Mouse (Mus musculus) cerebral cortex, adult 2 months (tissue): ENCODE measurements around the gene St6galnac3.

Experiments used
- WGBS: fragments of 180-500 bp; shearing (Covaris S2); methylation state at CpG from one replicate; pipeline ENCODE4 v1.1.7; 2018; 5-methylcytosine and 5-hydroxymethylcytosine counted together

The St6galnac3 gene

DNA sequence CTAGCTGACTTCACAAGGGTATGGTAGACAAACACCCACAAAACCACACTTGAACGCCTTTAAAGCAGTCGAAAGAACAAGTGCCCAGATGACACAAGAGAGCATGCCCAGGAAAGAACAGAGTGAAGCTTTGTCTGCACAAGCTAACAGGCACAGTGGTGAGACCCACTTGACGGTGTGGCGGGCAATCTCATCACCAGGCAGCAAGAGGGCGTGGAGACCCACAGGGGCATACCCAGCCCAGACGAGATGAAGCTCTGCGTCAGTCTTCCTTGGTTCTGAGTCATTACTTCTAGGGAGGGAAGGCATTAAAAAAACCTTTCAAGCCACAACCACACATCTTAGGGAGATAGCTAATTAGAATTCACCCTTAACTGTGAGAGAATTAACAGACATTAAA lies 79.2 kb downstream of the St6galnac3 start:
- WGBS = 70% methylated on average over 7 of the region's 7 CpGs

DNA sequence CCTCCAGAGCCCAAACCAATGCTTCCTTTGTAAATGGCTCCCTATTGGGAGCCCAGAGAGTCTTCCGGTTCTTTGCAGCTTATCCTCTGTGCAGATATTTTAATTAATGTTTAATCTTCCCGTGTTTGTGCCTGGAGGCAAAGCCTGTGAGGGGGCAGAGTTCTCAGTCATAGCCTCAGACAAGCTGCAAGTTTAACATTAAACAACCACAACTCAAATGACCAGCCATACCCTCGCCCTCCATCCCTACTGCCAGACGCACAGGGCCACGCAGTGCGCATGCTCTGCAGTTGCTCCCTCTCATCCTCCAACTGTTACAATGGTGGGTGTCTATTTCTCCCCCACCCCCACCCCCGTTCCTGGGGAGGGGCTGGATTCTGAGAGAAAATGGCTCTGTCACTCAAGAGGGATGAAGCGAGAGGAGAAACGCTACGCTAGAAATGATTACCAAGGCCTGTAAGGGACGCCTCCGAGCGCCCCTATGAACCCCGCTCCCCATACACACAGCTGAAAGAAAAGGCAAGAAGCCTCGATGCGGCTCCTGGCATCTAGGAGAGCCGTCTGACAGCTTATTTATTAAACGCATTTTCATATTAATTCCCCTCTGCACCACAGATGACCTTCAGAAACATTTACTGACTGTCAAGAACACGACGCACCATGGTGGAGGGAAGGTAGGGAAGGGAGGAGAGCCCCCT lies 81.0 kb downstream of the St6galnac3 start:
- WGBS = 87% methylated on average over 20 of the region's 20 CpGs

DNA sequence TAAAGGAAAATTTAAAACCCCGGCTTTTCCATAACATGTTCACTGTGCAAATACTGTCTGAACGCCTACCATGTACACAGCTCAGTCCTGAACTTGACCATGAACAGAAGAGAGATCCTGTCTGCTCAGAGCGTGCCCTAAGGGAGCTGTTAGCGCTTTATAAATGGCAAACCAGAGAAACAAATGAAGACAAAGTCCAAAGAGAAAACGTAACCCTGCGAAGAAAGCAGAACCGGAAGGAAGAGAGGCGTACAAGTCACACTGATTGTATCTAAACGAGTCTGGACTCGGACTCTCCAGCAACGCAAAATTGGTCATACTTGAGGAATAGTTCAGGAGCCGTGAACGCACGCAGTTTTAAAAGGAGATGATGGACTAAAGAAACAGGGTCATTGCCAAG lies 82.1 kb downstream of the St6galnac3 start:
- WGBS = 96% methylated on average over 14 of the region's 14 CpGs

DNA sequence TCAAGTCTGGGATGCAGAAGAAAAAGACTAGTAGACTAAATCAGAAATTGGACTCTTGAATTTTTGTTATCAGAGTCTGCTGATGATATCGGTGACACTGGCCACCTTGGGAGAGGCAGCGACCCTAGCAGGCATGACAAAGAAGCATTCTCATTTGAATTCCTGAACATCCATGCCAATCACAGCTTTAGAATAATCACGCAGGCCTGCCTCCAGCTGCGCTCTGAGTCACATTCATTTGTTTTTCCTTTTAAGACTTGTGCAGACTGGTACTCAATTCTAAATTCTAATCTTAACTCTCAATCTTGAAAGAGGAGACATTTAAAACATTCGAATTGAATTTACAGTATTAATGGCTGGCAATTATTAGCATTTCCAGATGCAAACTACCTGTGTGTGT lies 83.2 kb downstream of the St6galnac3 start:
- WGBS = 66% methylated on average over 5 of the region's 5 CpGs

DNA sequence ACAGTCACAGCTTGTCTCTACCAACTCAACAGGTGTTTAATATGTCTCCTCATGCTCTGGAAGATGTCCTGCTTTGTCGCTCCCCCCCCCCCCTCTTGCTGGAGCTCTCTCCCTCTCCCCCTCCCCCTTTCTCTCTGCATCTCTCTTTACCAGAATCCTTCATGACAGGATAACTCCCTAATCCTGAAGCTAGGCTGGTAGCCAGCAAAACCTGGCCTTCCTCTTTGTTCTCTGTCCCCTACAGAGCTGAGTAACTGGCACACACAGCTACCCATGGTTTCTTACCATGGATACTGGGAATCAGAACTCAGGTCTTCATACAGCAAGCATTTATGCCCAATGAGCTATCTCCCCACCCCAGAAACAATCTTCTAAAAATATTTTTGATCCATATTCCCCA lies 87.6 kb downstream of the St6galnac3 start:
- 75% methylated on average over 1 of the region's 1 CpGs for WGBS

DNA sequence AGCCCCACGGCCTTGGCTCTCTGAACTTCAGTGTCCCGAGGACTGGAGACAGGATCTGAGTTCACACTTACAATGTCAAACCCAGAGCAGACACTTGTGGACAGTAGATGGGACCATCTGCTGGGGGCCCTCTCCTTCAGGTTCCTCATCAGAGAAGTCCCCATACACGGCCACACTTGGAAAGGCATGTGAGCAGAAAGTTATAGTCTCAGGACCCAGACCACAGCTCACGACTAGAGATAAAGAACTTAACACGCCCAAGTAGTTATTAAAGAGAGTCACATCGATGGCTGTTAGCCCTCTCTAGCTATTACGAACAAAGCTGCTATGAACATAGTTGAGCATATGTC lies 88.2 kb downstream of the St6galnac3 start:
- WGBS = 80% methylated on average over 7 of the region's 7 CpGs

DNA sequence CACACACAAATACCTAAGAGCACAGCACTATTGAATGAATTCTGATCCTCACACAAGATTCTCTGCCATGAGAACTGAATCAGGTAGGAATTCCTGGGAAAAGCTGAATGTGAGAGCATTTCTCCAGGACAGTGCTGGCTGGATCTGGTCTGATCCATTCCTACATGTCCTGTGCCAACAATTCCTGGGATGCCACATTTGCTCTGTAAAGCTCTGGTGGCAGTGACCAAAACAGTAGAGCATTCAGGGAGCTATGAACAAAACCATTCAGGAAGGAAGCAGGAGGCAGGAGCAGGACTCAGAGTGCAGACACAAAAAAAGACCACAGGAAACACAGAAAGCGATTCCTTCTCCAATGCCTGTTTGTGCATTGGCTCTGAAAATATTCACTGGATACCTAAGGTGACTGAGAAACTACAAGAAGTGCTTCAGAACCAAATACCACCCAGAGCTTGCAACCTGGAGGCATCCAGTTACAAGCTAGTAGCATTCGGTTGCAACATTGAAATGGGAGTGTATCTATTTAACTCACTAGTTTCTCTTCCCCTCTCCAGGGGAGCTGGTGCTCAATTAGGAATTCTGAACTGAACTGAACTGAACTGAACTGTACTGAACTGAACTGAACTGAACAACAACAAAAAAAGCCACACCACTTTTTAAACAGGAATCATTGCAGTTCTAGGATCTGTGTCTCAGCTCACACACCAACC lies 88.7 kb downstream of the St6galnac3 start:
- WGBS = 61% methylated on average over 2 of the region's 2 CpGs

DNA sequence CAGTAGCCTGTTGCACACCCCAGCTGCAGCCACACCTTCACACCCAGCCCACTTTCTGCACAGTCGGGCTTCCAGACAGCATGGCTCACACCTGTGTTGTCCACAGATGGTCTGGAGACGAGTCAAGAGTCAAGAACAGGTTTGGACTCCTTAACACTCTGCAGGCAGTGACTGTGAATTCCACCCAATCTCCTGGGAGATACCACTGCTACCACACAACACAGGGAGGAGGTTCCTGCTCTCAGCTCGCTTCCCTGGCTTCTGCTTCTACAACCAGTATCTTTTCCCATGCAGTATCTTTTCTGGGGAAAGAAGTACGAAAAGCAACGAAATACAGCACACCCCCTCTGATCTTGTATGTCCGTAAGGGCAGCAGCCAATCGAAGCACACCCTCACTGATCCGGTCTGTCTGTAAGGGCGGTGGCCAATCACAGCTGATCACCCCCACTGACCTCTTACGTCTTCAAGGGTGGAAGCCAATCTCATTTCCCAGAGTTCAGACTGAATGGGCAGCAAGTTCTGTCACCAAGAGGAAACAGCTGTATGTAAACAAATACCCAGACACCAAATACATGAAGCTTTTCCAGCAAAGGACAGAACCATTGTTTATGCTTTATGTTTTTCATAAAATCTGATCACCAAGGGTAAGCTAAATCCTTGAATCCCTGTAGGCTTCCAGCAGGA lies 92.8 kb downstream of the St6galnac3 start:
- 64% methylated on average over 10 of the region's 10 CpGs for WGBS

DNA sequence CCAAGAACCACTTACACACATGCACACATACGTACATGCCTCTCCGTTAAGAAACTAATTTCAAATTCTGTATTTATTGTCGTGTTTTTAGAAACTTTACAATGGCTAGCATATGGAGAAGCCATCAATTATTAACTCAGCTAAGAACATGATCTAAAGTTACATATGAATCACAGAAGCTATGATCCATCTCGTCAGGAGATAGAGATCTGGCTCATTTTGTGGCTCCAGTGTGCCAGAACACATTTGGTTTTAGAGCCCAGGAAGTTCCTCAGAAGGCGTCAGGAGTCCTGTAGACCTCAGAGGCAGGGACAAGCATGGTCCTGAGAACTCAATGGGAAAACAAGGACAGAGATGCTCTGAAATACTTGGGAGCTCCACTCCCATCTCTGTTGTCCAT lies 98.7 kb downstream of the St6galnac3 start:
- 86% methylated on average over 5 of the region's 5 CpGs for WGBS

DNA sequence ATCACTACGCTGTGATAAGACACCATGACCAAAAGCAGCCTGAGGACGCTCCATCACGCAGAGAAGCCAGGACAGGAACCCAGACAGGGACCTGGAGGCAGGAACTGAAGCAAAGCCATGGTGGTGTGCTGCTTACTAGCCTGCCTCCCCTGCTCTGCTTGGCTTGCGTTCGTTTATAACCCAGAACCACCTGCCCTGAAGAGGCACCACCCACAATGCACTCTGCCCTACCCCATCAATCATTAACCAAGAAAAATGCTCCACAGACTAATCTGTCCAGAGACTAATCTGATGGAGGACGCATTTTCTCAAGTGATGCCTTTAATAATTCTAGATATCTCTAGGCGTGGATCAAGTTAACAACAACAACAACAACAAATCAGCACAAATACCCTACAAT lies 106.0 kb downstream of the St6galnac3 start:
- 96% methylated on average over 7 of the region's 7 CpGs for WGBS

DNA sequence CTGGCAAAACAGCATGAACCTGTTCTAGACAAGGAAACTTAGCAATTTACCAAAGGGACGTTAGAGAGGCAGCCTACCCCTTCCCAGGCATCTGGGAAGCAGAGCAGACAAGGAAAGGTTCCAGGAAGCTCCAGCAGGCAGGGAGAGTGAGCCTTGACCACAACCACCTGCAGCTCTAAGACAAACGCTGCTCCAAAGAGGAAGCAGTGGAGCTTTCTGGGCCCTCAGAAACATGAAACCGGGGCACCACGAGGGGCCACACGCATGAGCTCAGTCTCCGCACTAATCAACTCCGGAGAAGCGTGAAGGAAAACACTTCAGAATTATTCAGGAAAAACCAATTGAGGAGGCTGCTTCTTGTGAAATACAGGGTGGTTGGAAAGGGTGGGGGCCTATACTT lies 108.1 kb downstream of the St6galnac3 start:
- WGBS = 52% methylated on average over 8 of the region's 8 CpGs

DNA sequence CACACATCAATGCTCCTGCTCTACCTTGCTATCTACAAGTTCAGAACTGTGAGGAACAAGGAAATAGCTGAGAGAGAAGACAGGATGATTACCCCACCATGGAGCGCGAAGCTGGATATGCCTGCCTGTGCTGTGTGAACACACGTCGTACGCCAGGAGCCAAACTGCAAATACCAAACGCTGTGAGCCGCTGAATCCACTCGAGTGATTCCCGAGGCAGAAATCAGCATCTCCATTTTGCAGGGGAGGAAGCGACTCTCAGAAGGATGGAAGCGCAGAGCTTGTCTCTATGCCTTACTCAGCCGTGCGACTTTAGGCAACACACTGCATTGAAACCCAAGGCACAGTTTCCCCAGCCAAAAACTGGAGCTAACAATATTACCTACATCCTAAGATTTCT lies 114.7 kb downstream of the St6galnac3 start:
- 50% methylated on average over 13 of the region's 13 CpGs for WGBS

DNA sequence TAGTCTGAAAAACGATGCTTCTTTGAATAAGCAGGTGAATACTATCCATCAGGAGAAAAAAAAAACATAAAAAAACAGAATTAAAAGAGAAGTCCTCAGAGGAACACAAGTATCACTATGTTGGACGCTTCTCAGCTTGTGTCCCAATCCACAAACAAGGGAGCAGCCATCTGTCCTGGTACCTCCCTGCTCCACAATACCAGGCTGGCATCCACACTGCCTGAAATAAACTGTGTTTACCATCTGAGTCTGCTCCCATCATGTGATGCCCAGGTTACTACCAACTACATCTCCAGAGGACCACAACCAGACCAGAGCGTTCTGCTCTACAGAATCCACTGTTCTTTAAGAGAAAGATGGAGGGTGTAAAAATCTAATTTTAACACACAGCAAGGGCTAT lies 118.6 kb downstream of the St6galnac3 start:
- 76% methylated on average over 3 of the region's 3 CpGs for WGBS

DNA sequence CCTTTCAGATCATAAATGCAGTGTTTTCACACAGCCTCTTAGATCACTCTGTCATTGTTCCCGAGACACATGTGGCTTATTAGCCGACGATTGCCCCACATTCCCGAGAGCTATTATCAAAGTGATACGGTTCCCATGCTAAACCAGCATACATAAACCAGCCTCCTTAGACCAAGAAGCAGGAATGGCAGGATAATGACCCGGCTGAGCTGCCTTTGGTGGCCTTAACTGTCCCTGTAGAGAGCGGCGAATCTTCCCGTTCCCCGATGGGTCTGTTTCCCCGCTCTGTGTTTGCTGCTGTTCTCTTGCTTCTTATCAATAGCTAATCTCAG lies 119.2 kb downstream of the St6galnac3 start:
- WGBS = 74% methylated on average over 11 of the region's 11 CpGs

DNA sequence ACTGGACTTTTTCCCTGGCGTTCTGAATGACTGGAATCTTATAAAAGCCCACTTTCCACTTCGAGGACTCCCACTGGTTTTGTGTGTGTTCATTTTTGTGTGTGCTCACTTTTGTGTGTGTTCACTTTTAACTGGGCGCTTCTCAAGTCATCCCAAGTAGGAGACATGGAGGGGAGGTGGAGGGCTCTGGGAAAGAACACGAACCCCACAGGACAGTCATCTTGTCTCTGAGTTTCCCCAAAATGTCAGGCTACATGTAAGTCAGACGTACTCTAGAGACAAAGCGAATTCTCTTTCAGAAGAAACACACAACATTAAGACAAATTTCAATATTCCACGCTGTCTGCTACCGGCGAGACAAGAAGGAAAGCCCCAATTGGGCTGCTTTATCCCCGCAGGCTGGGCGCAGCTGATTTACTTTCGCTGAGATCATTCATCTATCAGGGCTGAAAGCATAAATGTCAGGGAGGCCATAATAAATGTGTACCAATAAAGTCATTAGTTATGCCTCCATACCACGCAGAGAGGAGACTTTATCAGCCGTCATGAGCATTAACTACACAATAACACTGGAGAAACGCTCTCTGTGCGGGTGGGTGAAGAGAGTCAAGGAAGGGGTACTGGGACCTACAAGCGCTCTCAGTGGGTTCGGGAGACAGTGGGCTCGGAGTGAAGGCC lies 119.7 kb downstream of the St6galnac3 start:
- WGBS = 91% methylated on average over 19 of the region's 19 CpGs

DNA sequence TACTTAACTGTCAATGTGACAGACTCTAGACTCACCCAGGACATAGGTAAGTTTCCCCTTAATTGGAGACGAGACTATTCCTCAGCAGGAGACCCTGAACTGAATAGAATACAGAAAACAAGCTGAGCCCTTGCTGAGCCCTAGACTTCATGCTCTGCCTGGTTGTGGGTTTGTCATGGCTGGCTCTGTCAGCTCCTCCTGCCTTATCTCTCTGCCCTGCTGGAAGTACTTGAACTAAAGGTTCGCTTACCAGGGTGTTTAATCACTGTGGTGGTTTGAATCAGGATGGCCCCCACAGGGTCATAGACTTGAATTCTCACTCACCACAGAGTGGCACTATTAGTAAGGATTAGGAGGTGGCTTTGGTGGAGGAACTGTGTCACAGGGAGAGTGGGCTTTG lies 125.8 kb downstream of the St6galnac3 start:
- WGBS = 90% methylated on average over 2 of the region's 2 CpGs

DNA sequence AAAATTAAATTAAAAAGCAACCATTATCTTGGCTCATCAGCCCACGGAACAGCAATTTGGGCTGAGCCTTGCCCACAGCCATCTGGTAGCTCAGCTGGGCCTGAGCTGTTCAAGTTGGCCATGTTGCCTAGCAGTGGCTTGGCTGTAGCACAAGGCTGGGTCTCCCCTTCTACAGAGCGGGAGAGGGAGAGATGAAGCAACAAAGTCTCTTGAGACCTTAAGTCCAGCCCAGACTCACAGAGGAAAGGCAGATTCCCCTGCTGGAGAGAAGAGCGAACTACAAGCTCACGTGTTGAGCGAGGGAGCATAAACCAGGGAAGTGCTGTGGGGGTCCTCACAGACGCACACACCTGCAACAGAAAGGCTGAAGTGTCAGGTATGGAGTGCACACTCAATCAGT lies 126.3 kb downstream of the St6galnac3 start:
- WGBS = 79% methylated on average over 6 of the region's 6 CpGs

DNA sequence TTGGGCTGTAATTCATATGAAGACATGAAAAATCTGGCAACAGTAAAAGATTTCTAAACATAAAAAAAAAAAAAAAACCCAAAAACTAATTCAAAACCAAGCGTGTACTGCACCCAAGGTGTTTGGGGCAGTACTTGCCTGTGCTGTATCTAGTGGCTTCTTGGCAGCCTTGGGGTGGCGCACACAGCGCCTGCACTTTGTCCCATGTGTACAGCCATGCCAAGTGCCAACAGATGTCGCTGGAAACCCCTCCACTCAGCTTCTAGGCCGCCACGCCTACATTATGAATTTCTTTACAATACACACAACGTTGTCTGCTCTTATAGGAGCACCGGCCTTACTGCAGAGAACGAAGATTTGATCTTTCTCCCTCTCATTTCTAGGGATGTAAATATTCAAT lies 130.4 kb downstream of the St6galnac3 start:
- 83% methylated on average over 9 of the region's 9 CpGs for WGBS

DNA sequence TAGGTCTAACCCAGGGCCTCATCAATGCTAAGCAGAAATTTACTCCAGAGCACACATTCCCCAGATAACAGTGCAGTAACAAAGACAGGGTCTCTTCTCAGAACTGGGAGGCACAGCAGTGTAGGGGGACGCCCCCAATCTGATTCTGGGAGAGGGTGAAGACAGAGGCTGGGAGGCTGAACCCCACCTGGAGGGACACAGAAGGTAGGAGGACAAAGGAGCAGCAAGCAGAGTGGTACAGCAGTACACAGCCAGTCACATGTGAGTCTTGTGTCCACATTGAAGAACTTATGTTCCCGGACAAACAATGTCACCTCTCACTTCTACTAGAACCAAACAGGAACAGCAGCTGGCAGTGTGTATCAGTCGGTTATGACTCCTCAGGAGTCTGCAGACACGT lies 131.0 kb downstream of the St6galnac3 start:
- WGBS = 76% methylated on average over 4 of the region's 4 CpGs

DNA sequence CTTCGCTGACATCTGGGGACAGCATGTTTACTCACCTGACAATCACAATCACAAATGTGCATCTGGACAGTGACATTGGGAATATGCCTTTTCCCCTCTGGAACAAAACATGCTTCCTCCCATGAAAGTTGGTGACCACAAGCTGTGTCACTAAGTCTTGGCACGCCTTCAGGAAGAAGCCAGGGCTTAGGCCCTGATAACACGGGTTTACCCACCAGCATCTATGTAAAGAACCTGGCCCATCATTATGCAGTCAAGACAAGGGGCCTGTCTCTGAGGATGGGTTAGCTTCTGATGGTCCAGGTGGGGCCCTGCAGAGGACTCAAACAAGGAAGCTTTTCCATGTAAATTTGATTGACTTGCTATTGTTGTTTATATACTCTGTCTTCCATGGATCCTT lies 131.9 kb downstream of the St6galnac3 start:
- WGBS = 94% methylated on average over 3 of the region's 3 CpGs

DNA sequence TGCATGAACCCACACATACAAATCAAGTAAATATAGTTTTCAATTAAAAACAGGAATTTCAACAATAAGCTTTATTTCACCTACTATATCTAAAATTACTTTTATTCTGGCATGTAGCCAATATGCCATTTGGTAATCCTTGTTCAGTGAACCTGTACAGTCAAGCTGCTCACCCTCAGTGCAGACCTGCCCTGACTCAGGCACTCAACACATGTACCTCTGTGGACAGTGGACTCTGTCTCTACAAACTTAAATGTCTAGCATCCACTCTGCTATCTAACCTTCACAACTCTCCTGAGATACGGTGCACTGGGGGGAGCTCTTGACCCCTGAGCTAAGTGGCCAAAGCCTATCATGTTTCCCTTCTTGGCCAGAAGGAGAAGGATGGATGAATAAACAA lies 137.4 kb downstream of the St6galnac3 start:
- 73% methylated on average over 1 of the region's 1 CpGs for WGBS

DNA sequence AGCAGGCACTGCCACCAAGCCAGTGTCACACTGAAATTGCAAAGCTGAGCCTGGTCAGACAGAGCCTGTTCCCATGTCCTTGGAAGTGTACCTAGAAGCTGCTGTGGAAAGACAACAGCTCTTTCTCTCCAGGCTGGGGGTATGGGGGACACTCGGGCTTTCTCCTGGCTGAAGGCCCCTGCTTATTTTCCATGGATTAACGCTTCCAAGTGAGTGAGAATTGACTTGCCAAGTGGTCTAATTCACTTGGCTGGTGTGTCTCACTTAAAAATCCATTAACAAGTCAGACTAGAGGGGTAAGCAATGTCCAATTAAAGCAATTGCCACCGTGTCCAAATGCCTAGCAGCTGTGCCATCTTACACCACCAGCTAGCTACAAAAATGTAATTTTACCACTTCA lies 140.1 kb downstream of the St6galnac3 start:
- WGBS = 42% methylated on average over 3 of the region's 3 CpGs

DNA sequence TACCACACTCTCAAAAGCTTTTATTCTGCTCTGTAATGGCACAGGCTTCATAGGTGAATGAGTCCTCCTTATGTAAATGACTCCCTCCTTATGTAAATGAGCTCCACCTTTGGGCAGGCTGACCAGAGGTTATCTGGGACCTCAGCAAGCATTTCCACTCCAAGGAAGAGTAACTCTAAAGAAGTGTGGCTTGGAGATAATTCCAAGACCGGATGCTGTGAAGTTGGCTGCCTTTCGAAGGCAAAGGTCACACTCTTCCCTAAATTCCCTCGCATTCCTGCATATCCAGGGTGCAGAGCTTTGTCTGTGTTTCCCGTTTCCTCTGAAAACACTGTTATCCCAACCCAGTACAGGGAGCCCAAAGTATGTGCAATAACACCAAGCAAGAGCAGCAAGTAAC lies 142.9 kb downstream of the St6galnac3 start:
- 74% methylated on average over 4 of the region's 4 CpGs for WGBS
